Mouse (Mus musculus): ENCODE results near the gene Unc93a2.
A peak's percentile ranks its signal among the peaks of the same experiment; 100 is the strongest.
"Not testable (repeated sequence)": the region's sequence is repeated elsewhere in the genome, so short reads cannot be mapped to it uniquely, and the experiment has no call there.

Gene Unc93a2

DNA sequence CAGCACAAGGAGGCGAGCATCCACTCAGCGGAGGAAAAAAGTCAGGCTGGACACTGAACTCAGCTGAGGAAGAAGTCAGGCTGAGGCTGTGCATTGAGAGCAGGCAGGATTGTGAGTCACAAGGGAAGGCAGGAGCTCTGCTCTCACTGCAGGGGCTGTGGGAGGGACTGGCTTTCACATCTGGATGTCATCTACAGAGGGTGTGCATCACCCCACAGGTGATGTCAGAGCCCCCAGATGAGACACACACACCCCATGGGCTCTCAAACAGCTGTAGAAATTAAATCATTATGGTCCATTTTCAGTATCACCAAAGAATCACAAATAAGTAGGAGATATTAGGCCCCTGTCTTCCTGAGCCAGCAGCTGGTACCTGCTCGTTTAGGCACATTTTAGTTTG, at the start of gene Unc93a2:
Gene Unc93a2 (minus strand): TSS at position 101 of the 400 bp plus-strand sequence.
- DNase-seq (ENCODE audit: low read depth, low spot score) = not testable (repeated sequence)

DNA sequence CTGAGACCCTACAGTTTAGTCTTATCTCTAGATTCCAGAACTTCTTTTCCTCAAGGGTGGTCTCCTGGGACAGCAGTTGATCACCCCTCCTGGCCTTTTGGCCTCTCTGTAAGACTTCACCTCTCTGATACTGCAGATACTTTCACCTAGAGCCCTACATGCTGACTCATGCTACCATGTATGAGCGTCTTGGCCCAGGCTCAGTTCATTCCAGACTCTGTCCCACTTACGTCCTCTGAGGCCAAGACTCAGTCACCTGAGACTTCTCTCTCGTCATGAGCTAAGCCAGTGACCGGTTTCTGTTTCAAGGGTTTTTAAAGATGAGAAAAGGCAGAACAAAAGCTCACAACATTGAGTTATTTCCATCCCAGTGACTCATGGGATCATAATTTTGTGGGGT, 48.9 kb upstream of the Unc93a2 start:
- DNase-seq (ENCODE audit: low read depth, low spot score) = not testable (repeated sequence)

DNA sequence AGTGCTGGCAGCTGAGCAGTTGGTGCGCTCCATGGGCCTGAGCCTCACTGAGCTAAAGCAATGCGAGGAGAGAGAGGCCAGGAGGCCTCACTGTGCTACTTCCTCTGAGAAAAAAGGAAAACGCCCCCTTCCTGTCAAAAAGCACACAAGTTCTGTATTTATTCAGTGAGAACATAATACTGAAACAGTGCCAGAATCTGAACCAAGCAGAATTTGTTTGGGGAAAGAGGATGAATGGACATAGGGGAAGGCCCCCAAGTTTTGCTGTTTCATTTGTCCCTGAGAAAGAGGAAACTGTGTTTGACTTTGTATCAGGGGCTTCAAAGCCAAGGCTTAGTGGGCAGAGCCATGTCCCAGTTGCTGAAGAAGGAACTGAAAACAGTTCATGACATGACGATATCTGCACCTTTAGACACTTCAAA, 45.0 kb upstream of the Unc93a2 start:
- DNase-seq (ENCODE audit: low read depth, low spot score) = not testable (repeated sequence)

DNA sequence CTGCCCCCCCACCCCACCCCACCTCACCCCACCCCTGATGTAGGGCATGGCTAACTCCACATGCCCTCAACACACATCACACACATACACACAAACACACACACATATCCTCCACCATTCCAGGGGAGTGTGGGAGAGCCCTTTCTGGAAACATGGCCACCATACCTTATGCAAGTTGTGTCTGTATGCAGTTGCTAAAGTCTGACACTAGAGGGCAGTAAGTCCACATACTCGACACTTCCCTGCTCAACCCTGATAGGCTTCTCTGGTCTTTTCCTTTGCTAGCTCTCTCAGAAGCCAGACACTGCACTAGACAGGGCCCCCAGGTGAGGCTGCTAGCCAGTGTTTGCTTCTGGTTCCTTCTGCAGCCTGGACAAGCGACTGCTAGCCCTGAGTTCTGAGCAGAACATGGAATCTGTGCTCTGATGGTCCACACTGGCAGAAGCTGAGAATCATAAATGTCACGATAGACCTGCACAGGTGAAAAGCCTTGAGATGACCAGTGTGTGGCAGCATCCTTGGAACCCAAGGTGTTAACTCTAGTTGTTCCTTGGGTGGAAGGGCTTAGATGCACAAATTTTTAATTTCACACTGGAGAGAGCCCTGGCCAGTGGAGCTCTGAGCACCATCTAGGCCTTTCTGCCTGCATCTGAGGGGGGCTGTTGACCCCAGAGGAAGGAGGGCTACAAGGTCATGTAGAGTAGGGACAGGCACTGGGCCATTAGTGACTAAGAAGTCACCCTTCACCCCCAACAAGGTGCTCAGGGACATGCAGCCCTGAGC, 35.1 kb upstream of the Unc93a2 start:
- DNase-seq (ENCODE audit: low read depth, low spot score) = not testable (repeated sequence)

DNA sequence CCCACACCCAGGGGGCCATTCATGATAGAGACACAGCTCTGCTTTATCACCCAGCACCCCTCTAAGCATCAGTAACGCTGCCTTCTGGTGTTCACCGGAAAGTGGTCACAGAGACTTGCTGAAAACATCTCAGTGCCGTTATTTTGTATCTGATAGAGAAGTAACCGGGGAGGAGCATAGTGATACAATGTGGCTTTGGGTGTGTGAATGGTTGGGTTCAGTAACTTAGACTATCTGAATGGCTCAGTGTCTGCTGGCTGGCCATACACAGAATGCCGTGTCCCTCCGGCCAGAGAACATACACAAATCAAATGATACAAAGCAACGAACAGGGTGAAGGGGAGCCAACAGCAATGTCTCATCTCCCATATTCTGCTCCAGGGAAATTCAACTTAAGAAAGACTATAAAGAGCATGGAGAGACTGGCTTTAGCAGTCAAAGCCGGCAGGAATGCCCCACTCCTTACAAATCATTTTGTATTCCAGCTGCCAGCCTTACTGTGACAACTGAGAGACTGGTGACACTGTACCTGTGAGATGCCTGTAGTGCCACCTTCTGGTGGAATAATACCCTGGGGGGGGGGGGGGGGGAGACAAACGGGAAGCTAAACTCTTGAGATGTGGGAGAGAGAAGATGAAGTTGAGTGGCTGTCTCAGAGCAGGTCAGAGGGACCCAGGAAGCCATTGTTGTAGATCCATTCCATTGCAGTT, 29.5 kb upstream of the Unc93a2 start:
- not testable (repeated sequence) for DNase-seq (ENCODE audit: low read depth, low spot score)

DNA sequence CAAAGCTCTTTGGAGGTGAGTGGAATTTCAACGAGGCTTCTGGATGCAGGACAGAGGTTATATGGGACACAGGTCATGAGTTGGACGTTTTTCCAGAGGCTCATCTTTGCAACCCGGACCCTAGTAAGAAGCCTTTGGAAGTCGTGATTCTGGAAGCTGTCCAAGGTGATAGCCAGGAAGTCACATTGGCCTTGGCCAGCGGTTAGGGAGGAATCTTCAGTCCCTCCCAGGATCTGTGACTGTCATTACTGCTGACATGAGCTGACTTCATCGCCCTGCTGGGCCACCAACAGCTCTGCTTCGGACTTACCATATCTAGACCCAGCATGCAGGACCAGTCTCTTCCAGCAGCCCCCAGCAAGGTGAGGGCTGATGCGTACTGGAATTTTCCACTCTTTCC, 28.1 kb upstream of the Unc93a2 start:
- DNase-seq (ENCODE audit: low read depth, low spot score) = not testable (repeated sequence)

DNA sequence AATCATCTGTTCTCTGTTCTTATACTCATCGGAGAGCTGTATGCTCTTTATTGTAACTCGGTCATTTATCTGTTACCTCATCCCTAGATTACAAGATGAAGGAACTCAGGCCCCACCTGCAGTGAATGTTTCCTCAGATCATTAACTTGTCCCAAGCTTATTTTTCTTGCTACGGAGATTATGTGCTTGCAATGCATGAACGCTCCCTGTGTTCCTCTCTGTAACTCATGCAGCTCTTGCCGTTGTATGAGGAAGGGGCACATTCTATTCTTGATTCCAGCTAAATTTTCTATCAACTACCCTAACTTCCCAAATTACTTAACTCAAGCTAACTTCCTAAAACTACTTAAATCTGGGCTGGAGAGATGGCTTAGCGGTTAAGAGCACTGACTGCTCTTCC, 14.5 kb upstream of the Unc93a2 start:
- DNase-seq (ENCODE audit: low read depth, low spot score) = not testable (repeated sequence)

DNA sequence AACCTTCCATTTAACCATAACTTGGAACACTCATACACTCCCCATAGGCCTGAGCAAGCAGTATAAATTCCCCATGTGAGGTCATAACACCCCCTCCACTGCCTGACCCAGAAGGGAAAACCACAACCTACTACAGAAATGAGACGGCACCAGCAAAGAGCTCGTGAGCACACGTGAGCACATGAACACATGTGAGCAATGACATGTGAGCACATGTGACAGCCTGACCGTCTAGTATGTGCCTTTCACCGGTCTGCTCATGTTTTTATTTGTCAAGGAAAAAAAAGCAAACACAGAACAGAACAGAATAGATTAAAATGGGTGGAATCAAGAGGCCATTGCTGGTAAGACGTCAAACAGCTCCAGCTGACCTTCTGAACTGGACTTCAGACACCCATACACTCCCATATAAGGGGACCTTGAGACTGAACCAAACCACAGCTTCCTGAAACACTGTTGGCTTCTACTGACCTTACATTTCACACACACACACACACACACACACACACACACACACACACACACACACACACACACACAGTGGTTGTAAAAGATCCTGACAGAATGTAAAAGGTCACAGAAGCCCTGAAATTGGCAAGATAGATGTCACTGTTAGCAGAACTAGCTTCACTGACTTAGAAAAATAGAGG, 13.1 kb upstream of the Unc93a2 start:
- peak; percentile 26 for DNase-seq (ENCODE audit: low read depth, low spot score)

DNA sequence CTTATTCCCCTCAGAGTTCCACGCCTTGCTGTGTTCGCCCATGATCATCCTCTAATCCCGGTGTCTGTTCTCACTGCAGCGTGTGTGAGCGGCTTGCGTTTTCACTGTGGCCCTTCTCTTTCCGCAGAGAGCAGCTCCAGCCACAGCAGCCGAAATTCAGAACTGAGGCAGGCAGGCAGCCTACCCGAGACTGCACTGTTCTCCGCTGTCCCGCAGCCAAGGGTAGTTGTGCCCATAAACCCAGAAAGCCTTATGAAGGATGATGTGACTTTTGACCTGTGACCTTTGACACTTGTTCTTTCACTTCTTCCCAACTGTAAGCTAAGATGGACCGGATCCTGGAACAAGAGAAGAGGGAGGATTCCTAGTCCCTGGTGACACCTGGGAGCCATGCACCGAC, 11.8 kb upstream of the Unc93a2 start:
- DNase-seq (ENCODE audit: low read depth, low spot score) = not testable (repeated sequence)

DNA sequence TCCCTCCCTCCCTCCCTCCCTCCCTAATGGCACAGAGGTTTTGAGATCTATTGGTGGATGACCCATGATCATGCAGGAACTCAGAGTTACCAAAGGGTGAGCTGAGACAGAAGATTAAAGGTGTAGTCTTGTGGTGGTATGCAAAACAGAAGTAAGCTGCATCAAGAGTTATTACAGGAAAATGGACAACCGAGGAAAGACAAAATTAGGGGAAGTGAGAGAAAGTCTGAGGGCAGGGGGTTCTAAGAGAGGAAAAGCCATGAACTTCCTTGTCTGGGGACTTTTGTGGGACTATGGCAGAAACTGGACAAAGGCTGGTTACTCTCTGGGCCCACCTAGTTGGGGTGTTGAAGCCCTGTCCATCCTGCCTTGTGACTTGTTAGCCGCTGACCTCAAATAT, 11.0 kb upstream of the Unc93a2 start:
- DNase-seq (ENCODE audit: low read depth, low spot score) = not testable (repeated sequence)

DNA sequence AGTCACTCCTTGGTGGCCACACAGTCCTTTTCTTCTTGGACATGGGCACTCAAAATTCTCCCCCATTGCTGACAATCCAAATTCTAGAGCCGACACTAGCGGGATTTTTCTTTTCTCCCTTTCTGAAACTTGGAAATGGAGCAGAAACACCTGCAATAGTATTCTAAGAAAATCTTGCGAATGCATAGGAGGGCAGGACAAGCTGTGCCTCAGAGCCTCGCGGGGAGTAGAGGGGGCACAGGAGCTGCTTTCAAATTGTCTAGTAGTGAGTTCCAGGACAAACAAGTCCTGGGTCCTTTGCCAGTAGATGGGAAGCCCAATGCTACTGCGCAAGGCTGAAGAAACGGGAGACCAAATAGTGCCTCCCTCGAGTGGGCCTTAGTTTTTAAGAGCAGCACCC, 10.4 kb upstream of the Unc93a2 start:
- DNase-seq (ENCODE audit: low read depth, low spot score) = not testable (repeated sequence)

DNA sequence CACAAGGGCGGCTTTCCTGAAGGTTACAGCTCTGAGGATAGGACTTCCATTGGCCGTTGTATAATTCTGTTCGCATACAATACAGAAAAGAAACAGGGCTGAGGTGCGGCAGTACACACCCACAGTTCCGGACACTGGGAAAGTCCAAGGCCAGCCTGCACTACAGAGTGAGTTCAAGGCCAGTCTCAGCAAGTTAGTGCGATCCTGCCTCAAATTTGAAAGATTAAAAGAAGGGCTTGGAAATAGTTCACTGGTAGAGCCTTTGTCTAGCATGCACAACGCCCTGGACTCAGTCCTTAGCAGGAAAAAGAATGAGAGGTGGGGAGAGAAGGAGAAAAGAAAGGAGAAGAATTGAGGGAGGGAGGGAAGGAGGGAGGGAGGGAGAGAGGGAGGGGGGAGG, 9.9 kb upstream of the Unc93a2 start:
- DNase-seq (ENCODE audit: low read depth, low spot score) = not testable (repeated sequence)

DNA sequence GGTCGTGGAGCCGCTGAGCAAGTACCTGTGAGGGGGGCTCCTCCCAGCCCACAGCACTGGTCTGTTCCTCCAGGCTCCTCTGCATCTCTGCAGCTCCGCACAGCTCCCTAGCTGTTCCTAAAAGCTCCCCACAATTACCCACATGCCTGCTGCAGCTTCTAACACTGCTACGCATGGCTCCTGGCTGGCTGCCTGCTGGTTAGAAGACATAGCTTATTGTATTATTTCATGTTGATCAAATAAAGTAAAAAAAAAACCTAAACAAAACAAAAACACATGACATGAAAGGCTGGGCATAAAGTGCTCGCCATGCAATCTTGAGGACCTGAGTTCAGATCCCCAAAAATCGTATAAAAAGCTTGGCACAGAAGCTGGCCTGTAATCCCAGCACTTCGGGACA, 4.6 kb upstream of the Unc93a2 start:
- DNase-seq (ENCODE audit: low read depth, low spot score) = not testable (repeated sequence)

DNA sequence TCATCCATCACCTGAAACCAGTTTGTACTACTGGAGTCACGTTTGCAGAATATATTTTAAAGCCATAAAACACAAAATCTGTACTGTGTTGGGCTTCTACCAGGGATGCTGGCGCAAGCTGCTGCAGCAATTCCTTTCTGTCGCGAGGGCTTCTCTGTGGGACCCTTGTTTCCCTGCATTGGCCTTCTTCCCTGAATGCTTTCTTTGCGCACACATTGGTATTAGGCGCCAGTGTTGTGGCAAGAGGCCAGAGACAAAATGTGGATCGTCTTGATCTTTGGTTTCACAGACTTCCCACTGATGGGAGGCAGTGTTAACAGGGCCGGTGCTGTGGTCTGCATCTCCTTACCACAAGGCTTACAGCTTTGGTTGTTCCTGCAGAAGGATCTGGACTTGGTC, 3.7 kb upstream of the Unc93a2 start:
- DNase-seq (ENCODE audit: low read depth, low spot score) = not testable (repeated sequence)

DNA sequence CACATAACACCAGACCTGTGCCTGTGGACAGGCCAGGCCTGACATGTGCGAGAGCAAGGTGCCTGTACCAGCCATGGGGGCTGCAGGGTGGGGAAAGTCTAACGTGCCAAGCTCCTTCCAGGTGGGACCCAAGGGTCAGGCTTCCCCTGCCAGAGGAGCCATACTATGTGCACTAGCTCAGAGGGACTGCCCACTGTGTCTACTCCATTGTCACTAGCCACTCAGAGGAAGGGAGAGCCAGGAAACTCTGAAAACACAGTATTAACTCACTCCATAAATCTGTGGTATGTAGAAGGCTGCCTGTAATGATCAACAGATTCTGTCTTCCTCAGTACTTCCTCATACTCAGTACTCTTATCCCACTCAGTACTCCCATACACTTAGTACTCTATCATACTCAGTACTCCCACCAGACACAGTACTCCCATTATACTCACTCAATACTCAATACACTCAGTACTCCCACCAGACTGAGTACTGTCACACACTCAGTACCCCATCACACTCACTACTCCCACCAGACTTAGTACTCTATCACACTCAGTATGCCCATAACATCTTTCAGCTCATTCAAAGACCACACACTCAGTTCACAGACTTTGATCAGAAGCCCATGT, 3.2 kb upstream of the Unc93a2 start:
- DNase-seq (ENCODE audit: low read depth, low spot score) = not testable (repeated sequence)

DNA sequence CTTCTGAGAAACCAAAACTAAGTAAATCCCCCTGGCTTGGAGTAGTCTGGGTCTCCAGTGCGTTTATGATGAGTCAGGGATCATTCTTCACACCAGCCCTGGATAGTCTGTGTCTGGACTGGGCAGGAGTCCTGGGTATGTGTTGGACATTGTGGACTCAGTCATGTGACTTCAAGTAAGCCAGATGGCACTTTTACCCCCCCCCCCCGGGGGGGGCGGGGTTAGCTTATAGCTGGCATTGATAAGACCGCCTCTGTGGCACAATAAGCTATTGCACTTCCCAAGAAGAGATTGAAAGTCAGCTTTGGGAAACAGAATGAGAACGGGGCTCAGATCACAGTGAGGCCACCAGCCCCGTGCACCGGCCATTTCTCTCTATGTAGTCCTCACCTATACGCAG, 752 bp upstream of the Unc93a2 start:
- not testable (repeated sequence) for DNase-seq (ENCODE audit: low read depth, low spot score)

DNA sequence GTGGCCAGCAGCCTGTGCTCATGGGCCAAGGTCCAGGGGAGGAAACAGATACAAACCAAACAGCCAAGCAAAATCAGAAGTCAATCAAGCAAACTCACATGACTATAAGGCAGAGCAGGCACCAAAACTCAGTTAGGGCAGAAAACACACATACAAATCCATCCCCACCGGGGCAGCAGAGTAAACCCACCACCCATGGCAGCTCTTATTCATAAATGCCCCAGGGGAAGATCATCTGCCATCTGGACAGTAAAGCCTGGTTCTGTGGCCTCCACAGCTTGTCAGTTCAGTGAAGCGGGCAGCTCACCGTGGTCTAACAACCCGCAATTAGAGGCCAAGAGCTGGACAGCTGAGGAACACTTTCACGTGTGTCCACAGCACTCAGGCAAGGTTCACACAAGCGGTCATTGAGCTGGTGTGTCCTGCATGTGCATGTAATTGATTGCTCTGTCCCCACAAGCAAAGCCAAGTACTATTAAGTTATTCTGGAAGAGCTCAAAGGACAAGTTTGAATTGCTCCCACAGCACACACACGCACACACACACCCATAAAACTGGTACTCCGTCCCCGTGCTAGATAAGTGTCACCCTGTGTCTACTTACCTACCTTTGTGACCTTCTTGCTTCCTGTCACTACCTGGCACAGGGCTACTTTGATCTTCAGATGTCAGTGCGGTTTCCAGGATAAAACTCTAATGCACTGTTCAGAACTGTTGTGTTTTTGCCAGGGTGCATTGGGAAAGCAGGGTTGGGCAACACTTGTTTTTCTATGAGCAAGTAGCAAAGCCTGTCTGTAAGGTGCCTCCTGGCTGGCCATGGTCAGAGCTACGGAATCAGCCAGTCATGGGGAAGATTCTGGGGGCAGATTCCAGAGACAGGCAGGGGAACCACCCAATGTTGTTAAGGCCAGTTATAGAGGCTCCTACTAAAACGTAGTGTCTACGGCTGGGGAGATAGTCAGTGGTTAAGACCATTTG, 1.8 kb downstream of the Unc93a2 start:
- not testable (repeated sequence) for DNase-seq (ENCODE audit: low read depth, low spot score)

DNA sequence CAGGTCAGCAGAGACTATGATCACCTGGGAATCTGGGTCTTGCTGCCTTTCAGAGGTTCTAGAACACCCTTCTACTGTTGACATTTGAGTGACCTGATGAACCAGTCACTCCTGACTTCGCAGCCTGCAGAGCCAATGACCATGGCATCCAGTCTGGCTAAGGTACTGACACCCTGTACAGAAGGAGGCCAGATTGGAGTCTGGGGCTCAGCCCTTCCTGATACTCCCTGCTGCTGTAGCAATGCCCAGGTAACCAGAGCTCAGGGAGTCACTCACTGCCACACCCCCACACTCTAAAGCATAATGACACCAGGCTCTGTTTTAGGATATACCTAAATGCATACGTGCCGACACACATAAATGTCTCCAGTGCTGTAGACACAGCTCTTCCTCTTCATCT, 2.6 kb downstream of the Unc93a2 start:
- not testable (repeated sequence) for DNase-seq (ENCODE audit: low read depth, low spot score)

DNA sequence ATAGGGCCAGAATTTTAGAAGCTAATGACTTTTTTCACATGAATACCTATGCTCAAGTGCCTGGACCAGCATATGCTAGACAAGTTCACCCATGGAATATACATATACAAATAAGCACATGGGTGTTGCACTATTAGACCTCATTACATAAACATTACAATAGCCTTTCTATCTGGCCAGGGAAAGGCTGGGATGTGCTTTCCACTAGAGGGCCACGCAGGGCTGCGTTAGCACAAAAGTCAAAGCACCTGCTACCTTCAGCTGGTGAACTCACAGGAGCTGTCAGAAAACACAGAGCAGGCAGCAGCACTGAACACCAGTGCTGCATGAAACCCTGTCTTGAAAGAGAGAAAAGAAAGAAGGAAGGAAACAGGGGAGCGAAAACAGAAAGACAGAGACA, 7.4 kb downstream of the Unc93a2 start:
- not testable (repeated sequence) for DNase-seq (ENCODE audit: low read depth, low spot score)

DNA sequence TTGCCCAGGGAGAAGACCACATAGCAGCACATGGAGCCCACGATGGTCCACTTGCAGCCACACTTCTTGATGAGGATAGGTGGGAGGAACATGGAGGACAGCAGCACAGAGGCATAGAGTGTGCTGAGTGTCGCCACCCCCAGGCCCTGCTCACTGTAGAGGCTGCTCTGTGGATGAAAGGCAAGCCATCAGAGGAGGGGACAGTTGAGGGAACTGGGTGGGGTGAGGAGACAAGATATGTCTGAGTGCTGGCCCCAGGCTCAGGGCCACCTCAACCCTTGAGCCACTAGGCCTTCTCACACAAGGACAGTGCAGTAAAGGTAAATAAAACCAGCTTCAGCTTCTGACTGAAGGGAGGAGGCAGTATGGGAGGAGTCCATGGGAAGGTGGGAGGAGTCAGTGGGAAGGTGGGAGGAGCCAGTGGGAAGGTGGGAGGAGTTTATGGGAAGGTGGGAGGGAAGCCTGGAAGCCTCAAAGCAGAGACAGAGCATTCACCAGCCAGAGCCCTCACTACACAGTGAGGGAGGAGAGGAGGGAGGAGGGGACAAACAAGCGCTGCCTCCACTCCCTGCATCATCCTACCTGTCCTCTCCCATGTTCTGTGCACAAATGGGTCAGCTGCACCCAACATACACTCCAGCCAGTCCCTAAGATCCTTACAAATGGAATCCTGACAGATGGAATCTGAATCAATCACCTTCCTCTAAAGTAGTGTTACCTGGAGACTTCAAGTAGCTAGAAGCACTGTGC, 8.1 kb downstream of the Unc93a2 start:
- not testable (repeated sequence) for DNase-seq (ENCODE audit: low read depth, low spot score)
